Mouse (Mus musculus): Measurements from ENCODE around the gene Usp49. TPM values are rescaled to one million over a fixed set of nuclear protein-coding genes. Genes with fewer than 3 reads are reported as not detected.
A peak's percentile ranks its signal among the peaks of the same experiment; 100 is the strongest.
"Not testable (repeated sequence)": the region's sequence is repeated elsewhere in the genome, so short reads cannot be mapped to it uniquely, and the experiment has no call there.

Gene Usp49
- polyA plus RNA-seq, 1 experiment: 67.0 TPM

DNA sequence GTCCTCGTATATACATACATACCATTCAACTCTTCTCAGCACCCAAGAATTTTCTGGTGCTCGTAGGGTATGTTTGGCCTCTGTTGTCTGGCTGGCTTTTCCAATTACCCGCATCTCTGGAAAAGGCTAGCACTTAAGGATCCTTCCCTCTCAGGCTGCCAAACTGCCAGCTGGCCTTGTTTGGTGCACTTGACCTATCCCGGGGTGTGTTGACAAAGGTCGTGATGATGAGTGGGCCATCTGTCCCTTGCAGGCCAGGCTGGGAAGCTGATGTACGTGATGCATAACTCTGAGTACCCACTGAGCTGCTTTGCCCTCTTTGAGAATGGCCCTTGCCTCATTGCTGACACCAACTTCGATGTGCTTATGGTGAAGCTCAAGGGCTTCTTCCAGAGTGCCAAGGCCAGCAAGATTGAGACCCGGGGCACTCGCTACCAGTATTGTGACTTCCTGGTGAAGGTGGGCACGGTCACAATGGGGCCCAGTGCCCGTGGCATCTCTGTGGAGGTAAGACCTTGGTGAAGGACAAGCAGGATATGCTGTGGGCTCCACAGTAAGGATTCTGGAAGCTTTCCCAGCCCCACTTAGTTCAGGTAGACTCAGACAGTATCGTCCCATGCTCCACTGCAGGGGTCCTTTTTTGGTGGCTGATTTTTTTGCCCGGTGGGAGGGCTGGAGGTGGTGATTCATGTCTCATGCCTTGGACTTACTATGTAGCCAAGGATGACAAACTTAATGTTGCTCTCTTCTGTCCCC lies 11.8 kb upstream of the Usp49 start:
- peaks cover 3% of the 10 kb centered on the region for H3K36me3 ChIP-seq (ENCODE audit: control insufficient read depth, insufficient read depth, low read length)
- TF ChIP-seq CTCF (IDR thresholded peaks at IDR 0.05; ENCODE audit: control insufficient read depth, insufficient read depth, insufficient replicate concordance, low read depth, low read length): no peak
- no peak for TF ChIP-seq POLR2A (IDR thresholded peaks at IDR 0.05; ENCODE audit: control insufficient read depth, low read depth, low read length)
- H3K27ac ChIP-seq (ENCODE audit: control insufficient read depth, insufficient read depth, low read depth, low read length): no peak overlapping the region
- peak overlapping the region; percentile 77 for H3K4me3 ChIP-seq (ENCODE audit: control insufficient read depth, low read depth, low read length)
- H3K27me3 ChIP-seq (ENCODE audit: control insufficient read depth, insufficient read depth, low read length): no peaks in the 10 kb centered on the region
- H3K4me1 ChIP-seq (ENCODE audit: control insufficient read depth, insufficient read depth, low read length): no peaks in the 10 kb centered on the region; the same call in 1 of the 2 replicates

DNA sequence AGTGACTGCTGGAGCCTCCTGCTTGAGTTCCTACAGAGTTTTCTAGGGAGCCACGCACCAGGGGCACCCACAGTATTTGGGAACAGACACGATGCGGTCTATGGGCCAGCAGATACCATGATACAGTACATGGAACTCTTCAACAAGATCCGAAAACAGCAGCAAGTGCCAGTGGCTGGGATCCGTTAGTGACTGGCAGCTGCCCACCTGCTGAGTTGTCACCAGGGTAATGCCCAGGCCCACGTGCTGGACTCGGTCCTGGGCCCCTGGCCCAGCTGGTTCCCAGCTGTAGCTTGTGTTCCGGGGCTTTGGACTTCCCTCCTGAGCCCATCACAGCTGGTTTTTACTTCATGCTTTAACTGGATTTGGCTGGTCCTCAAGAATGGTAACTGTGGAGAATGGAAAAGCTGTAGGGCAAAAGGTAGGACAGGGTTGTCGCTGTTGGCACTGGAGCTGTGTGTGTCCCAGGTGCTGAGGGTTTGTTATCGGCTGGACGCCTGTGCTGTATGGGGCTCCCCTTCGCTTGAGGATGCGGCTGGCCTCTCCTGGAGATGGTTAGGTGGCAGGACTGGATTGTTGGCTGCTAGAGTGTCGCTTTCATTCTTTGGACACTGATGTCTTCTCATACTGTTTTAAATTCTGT lies 7.5 kb upstream of the Usp49 start:
- Histone ChIP-seq H3K27me3 (ENCODE audit: control insufficient read depth, insufficient read depth, low read length) (no peaks in the 10 kb centered on the region), H3K4me3 (ENCODE audit: control insufficient read depth, low read depth, low read length) (no peak overlapping the region), H3K36me3 (ENCODE audit: control insufficient read depth, insufficient read depth, low read length) (peaks cover 2% of the 10 kb centered on the region), H3K4me1 (ENCODE audit: control insufficient read depth, insufficient read depth, low read length) (no peaks in the 10 kb centered on the region; the same call in 1 of the 2 replicates), H3K27ac (ENCODE audit: control insufficient read depth, insufficient read depth, low read depth, low read length) (no peak overlapping the region)
- TF ChIP-seq POLR2A (IDR thresholded peaks at IDR 0.05; ENCODE audit: control insufficient read depth, low read depth, low read length) (no peak), CTCF (IDR thresholded peaks at IDR 0.05; ENCODE audit: control insufficient read depth, insufficient read depth, insufficient replicate concordance, low read depth, low read length) (no peak)

DNA sequence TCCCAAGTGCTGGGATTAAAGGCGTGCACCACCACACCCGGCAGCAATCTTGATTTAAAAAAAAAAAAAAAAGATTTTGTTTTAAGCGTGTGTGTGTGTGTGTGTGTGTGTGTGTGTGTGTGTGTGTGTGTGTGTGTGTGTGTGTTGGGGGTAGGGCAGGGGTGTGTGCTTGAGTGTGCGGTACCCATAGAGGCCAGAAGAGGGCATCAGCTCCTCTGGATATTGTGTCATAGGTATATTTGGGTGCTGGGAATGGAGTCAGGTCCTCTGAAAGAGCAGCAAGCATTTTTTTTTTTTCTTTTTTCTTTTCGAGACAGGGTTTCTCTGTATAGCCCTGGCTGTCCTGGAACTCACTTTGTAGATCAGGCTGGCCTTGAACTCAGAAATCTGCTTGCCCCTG lies 5.9 kb upstream of the Usp49 start:
- H3K27ac ChIP-seq (ENCODE audit: control insufficient read depth, insufficient read depth, low read depth, low read length); H3K4me3 ChIP-seq (ENCODE audit: control insufficient read depth, low read depth, low read length); H3K4me1 ChIP-seq (ENCODE audit: control insufficient read depth, insufficient read depth, low read length); H3K36me3 ChIP-seq (ENCODE audit: control insufficient read depth, insufficient read depth, low read length); H3K27me3 ChIP-seq (ENCODE audit: control insufficient read depth, insufficient read depth, low read length): not testable (repeated sequence)

DNA sequence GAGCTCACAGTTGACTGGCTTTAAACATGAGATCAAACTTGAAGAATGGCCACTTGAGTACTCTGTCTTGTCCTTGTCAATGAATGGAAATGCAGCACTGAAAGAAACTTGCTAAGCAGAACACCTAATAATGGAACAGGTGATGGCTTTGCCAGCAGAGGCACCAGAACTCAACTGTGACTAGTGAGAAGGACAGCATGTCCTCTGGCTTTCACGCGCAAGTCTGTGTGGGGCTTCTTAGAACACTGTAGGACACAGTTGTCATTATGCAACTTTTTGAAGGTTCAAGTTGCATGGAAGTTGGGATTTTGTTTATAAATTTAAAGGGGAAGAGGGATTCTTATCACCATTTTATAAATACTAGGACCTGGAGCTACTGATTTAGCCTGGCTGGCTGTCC lies 5.4 kb upstream of the Usp49 start:
- peaks cover under 1% of the 10 kb centered on the region for H3K4me1 ChIP-seq (ENCODE audit: control insufficient read depth, insufficient read depth, low read length)
- TF ChIP-seq CTCF (IDR thresholded peaks at IDR 0.05; ENCODE audit: control insufficient read depth, insufficient read depth, insufficient replicate concordance, low read depth, low read length) (no peak), POLR2A (IDR thresholded peaks at IDR 0.05; ENCODE audit: control insufficient read depth, low read depth, low read length) (no peak)
- no peaks in the 10 kb centered on the region for H3K27me3 ChIP-seq (ENCODE audit: control insufficient read depth, insufficient read depth, low read length)
- H3K36me3 ChIP-seq (ENCODE audit: control insufficient read depth, insufficient read depth, low read length): no peaks in the 10 kb centered on the region
- no peak overlapping the region for H3K4me3 ChIP-seq (ENCODE audit: control insufficient read depth, low read depth, low read length)
- no peak overlapping the region for H3K27ac ChIP-seq (ENCODE audit: control insufficient read depth, insufficient read depth, low read depth, low read length)

DNA sequence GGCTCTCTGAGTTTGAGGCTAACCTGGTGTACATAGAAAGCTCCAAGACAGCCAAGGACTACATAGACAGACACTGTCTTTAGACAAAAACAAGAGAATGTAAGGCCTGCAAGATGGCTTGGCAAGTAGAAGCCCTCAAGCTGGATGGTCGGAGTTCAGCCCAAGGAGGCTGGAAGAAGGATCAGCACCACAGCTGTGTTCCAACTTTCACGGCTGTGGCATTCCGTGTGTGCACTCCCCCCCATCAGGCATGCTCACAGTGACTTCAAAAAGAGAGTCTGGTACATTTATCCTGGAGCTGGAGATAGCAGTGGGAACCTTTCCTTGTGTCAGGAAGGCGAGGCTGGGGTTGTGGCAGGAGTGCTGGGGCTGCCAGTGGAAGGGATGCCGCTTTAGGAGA lies 4.5 kb upstream of the Usp49 start:
- H3K4me3 ChIP-seq (ENCODE audit: control insufficient read depth, low read depth, low read length): no peak overlapping the region
- peaks cover 8% of the 10 kb centered on the region for H3K4me1 ChIP-seq (ENCODE audit: control insufficient read depth, insufficient read depth, low read length)
- H3K27ac ChIP-seq (ENCODE audit: control insufficient read depth, insufficient read depth, low read depth, low read length): no peak overlapping the region
- TF ChIP-seq CTCF (IDR thresholded peaks at IDR 0.05; ENCODE audit: control insufficient read depth, insufficient read depth, insufficient replicate concordance, low read depth, low read length) (no peak), POLR2A (IDR thresholded peaks at IDR 0.05; ENCODE audit: control insufficient read depth, low read depth, low read length) (no peak)
- H3K27me3 ChIP-seq (ENCODE audit: control insufficient read depth, insufficient read depth, low read length): no peaks in the 10 kb centered on the region
- H3K36me3 ChIP-seq (ENCODE audit: control insufficient read depth, insufficient read depth, low read length): no peaks in the 10 kb centered on the region

DNA sequence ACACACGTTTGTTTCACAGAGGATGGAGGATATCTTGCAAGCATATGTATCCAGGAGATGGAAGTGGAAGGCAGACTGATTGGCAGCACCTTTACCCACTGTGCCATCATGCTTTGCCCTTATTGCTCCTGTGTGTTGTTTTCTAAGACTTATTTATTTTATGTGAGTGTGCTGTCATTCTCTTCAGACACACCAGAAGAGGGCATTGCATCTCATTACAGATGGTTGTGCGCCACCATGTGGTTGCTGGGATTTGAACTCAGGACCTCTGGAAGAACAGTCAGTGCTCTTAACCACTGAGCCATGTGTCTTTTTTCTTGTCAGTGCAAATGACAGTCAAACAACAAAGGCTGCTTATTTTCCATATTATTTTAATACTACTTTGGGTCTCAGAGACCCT lies 2.7 kb upstream of the Usp49 start:
- H3K4me3 ChIP-seq (ENCODE audit: control insufficient read depth, low read depth, low read length): no peak overlapping the region; the same call in 1 of the 2 replicates
- H3K36me3 ChIP-seq (ENCODE audit: control insufficient read depth, insufficient read depth, low read length): no peaks in the 10 kb centered on the region
- H3K27ac ChIP-seq (ENCODE audit: control insufficient read depth, insufficient read depth, low read depth, low read length): no peak overlapping the region
- peaks cover 8% of the 10 kb centered on the region for H3K4me1 ChIP-seq (ENCODE audit: control insufficient read depth, insufficient read depth, low read length)
- no peaks in the 10 kb centered on the region for H3K27me3 ChIP-seq (ENCODE audit: control insufficient read depth, insufficient read depth, low read length)
- TF ChIP-seq CTCF (IDR thresholded peaks at IDR 0.05; ENCODE audit: control insufficient read depth, insufficient read depth, insufficient replicate concordance, low read depth, low read length): no peak
- no peak for TF ChIP-seq POLR2A (IDR thresholded peaks at IDR 0.05; ENCODE audit: control insufficient read depth, low read depth, low read length)

DNA sequence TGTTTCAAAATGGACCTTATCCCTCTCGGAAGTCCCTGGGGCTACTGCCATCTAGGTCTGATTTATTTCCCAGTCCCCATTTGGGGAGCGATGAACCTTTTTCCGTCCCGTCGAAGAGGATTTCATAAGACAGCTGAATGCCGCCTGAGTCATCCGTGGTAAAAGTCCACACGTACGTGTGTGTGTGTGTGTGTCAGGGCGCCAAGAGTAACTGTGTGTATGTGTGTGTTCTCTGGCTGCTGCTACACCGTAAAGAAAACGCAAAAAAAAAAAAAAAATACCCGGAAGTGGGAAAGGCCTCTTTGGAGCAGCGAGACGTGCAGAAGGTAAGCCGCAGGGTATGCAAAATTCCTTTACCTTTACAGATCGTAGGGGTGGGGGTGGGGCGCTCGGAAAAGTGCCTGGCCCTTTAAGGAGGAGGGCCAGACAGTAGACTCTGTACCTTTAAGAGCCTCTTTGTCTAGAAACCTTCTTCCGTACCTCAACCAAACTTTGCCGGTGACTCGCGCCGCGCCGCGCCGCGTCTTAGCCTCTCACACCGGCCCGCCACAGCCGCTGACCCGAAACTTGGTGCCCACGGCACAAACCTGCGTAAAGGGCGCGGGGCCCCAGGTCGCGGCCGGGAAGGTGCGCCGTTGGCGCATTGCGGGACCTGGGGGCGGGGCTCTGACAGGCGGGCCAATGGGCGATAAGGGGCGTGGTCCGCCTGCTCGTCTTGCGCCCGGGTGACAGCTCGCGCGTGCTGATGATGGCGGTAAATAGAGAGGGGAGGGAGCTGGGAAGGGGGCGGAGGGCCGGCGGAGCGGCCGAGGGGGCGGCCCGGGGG lies 1.4 kb upstream of the Usp49 start:
- peaks cover 8% of the 10 kb centered on the region for H3K4me1 ChIP-seq (ENCODE audit: control insufficient read depth, insufficient read depth, low read length)
- TF ChIP-seq CTCF (IDR thresholded peaks at IDR 0.05; ENCODE audit: control insufficient read depth, insufficient read depth, insufficient replicate concordance, low read depth, low read length) (no peak), POLR2A (IDR thresholded peaks at IDR 0.05; ENCODE audit: control insufficient read depth, low read depth, low read length) (peak; percentile 32; the same call in 1 of the 2 replicates)

More for the DNA sequence above, 1.4 kb upstream of the Usp49 start:
- H3K27me3 ChIP-seq (ENCODE audit: control insufficient read depth, insufficient read depth, low read length): no peaks in the 10 kb centered on the region
- peak overlapping the region; percentile 96 for H3K27ac ChIP-seq (ENCODE audit: control insufficient read depth, insufficient read depth, low read depth, low read length)
- H3K36me3 ChIP-seq (ENCODE audit: control insufficient read depth, insufficient read depth, low read length): no peaks in the 10 kb centered on the region
- peak overlapping the region; percentile 97 for H3K4me3 ChIP-seq (ENCODE audit: control insufficient read depth, low read depth, low read length)

Measured in testis, adult 2 months (tissue).